Comparison of ENCODE assay signal across 11 mouse cellular contexts in the genomic region with DNA sequence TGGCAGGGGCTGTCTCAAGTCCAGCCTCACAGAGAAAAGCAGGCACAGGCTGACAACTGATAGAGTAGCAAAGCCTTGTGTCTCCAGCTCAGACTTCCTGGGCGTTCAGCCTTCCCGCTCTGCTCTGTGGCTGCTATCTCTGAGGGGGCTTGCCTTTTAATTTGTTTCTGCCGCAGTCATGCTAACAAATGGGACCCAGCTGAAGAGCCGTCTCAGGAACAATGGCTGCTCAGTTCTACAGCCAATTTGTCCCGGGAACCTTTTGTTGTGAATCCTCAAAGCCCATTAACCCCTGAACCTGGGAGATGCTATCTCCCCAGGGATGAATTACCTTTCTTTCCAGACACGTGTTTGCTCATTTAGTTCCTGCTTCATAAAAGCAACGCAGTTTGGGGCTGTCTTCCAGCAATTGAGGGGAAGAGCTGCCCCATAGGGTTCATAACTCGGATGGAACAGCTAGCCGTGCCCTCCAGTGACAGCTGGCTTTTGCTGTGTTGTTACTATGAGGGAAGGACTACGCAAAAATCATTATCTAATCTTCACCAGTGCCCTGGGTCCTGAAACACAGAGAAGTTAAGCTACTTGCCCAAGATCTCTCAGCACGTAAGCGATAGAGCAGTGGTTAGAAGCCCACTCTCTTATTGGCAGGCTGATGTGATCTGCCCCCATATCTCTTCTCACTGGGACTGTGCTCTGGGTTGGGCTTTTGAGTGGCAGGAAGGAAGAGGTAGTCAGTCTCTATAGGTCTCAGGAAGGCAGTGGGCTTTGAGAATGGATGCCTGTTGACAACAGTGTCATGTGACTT.
DNase-seq lines count a peak whose midpoint lies in the region; ATAC-seq lines count a peak whose summit lies in the region.
"Had no signal": no experiment of that assay in that cellular context is flagged by ENCODE, and none has a peak within 500 bp of the region (broad histone marks: within the 10 kb centered on the region; RNA-seq: fewer than 3 reads in every experiment).

No protein-coding gene starts in this region.

- peak; percentile 11 for DNase-seq in ZHBTc4 (ENCODE audit: low read depth, low spot score)
- DNase-seq in embryo, embryonic 11.5 days (ENCODE audit: low read depth, low spot score): peak; percentile 39
- no peak for DNase-seq in testis, postnatal 10 days (ENCODE audit: low spot score)
- DNase-seq in kidney, adult 11 months: no peak
- DNase-seq: kidney, postnatal 14 days had no signal

- no peak overlapping the region for H3K27ac ChIP-seq in hindbrain, embryonic 13.5 days
- no peak overlapping the region for H3K27ac ChIP-seq in midbrain, embryonic 15.5 days
- H3K27ac ChIP-seq: limb, embryonic 15.5 days had no signal

- peaks cover 25% of the 10 kb centered on the region for H3K4me1 ChIP-seq in hindbrain, embryonic 13.5 days (replicated peaks)
- H3K4me1 ChIP-seq in midbrain, embryonic 15.5 days: peaks cover 13% of the 10 kb centered on the region

- H3K9ac ChIP-seq in hindbrain, embryonic 13.5 days: no peak overlapping the region
- H3K9ac ChIP-seq in midbrain, embryonic 15.5 days: no peak overlapping the region
- H3K9ac ChIP-seq: heart, embryonic 12.5 days; limb, embryonic 15.5 days had no signal

- no peaks in the 10 kb centered on the region for H3K9me3 ChIP-seq in hindbrain, embryonic 13.5 days
- H3K9me3 ChIP-seq in midbrain, embryonic 15.5 days: no peaks in the 10 kb centered on the region
- H3K9me3 ChIP-seq: heart, embryonic 12.5 days; limb, embryonic 15.5 days had no signal

- peak; percentile 71 for ATAC-seq in hindbrain, embryonic 13.5 days (ENCODE audit: low FRiP score)
- peak; percentile 61 for ATAC-seq in midbrain, embryonic 15.5 days (replicated peaks)
- ATAC-seq in granulocyte monocyte progenitor cell, adult 5-6 weeks (replicated peaks; ENCODE audit: poor library complexity, severe bottlenecking): no peak

- H3K36me3 ChIP-seq in hindbrain, embryonic 13.5 days: no peaks in the 10 kb centered on the region
- no peaks in the 10 kb centered on the region for H3K36me3 ChIP-seq in midbrain, embryonic 15.5 days (replicated peaks)
- H3K36me3 ChIP-seq: heart, embryonic 12.5 days; limb, embryonic 15.5 days had no signal

- 14% methylated on average over 12 of the region's 12 CpGs for WGBS in hindbrain, embryonic 13.5 days
- 17% methylated on average over 12 of the region's 12 CpGs for WGBS in midbrain, embryonic 15.5 days

- no peak overlapping the region for H3K4me3 ChIP-seq in hindbrain, embryonic 13.5 days
- H3K4me3 ChIP-seq in midbrain, embryonic 15.5 days: no peak overlapping the region
- H3K4me3 ChIP-seq: erythroblast, embryonic 14.5 days; heart, embryonic 12.5 days; limb, embryonic 15.5 days had no signal

- no peak overlapping the region for H3K4me2 ChIP-seq in hindbrain, embryonic 13.5 days
- H3K4me2 ChIP-seq in midbrain, embryonic 15.5 days: no peak overlapping the region
- H3K4me2 ChIP-seq: heart, embryonic 12.5 days; limb, embryonic 15.5 days had no signal

- H3K27me3 ChIP-seq in hindbrain, embryonic 13.5 days: peaks cover 95% of the 10 kb centered on the region
- peaks cover 27% of the 10 kb centered on the region for H3K27me3 ChIP-seq in midbrain, embryonic 15.5 days (replicated peaks)

Comparison
In these comparisons a context has a peak if more than half of its experiments do, and no peak if none do; other contexts are left out.
1. DNase-seq: peak in ZHBTc4 (single experiment) and embryo, embryonic 11.5 days (single experiment); none in testis, postnatal 10 days (single experiment) and kidney, adult 11 months (single experiment).